Mouse (Mus musculus) midbrain, embryonic 12.5 days (tissue): Measurements from ENCODE around the gene Socs4. TPM values are rescaled to one million over a fixed set of nuclear protein-coding genes. Genes with fewer than 3 reads are reported as not detected.

Experiments
- ATAC-seq: fragments of 200-750 bp; cut with Nextera tagmentation; 2 replicates; pipeline ENCODE4 v1.8.0; 2017; ENCODE audit warnings: low read depth, moderate TSS enrichment, moderate library complexity; ENCODE audit not compliant: low FRiP score
- H3K27ac ChIP-seq: fragments of 300-500 bp; sonication (generic); replicated peaks from 2 replicates; pipeline ENCODE4 v1.5.1; 2016; ENCODE audit warnings: mild to moderate bottlenecking
- H3K27me3 ChIP-seq: fragments of 300-500 bp; sonication (generic); 2 replicates; pipeline ENCODE4 v1.6.1; 2016; ENCODE audit warnings: mild to moderate bottlenecking
- H3K36me3 ChIP-seq: fragments of 300-500 bp; sonication (generic); 2 replicates; pipeline ENCODE4 v1.6.1; 2016
- H3K4me1 ChIP-seq: fragments of 300-500 bp; sonication (generic); 2 replicates; pipeline ENCODE4 v1.6.1; 2016
- H3K4me2 ChIP-seq: fragments of 300-500 bp; sonication (generic); replicated peaks from 2 replicates; pipeline ENCODE4 v1.6.1; 2016; ENCODE audit warnings: mild to moderate bottlenecking, moderate library complexity
- H3K4me3 ChIP-seq: fragments of 300-500 bp; sonication (generic); 2 replicates; pipeline ENCODE4 v1.5.1; 2016; ENCODE audit warnings: mild to moderate bottlenecking
- H3K9ac ChIP-seq: fragments of 300-500 bp; sonication (generic); replicated peaks from 2 replicates; pipeline ENCODE4 v1.6.1; 2016; ENCODE audit warnings: mild to moderate bottlenecking, moderate library complexity
- H3K9me3 ChIP-seq: fragments of 300-500 bp; sonication (generic); 2 replicates; pipeline ENCODE4 v1.6.1; 2016; ENCODE audit warnings: mild to moderate bottlenecking
- WGBS: fragments of 180-500 bp; shearing (Covaris S2); methylation state at CpG from one replicate; pipeline ENCODE4 v1.1.7; 2016; 5-methylcytosine and 5-hydroxymethylcytosine counted together
- polyA plus RNA-seq: library from polyadenylated mRNA; unstranded; fragments of >200 nt; fragmentation: Nextera tagmentation; extraction: Ambion mirVana; gene quantifications from 2 replicates; pipeline ENCODE4 v1.2.1, GENCODE M21; 2016

Socs4 gene
- polyA plus RNA-seq, 1 experiment from 2014 or later, result 4.3 TPM

DNA sequence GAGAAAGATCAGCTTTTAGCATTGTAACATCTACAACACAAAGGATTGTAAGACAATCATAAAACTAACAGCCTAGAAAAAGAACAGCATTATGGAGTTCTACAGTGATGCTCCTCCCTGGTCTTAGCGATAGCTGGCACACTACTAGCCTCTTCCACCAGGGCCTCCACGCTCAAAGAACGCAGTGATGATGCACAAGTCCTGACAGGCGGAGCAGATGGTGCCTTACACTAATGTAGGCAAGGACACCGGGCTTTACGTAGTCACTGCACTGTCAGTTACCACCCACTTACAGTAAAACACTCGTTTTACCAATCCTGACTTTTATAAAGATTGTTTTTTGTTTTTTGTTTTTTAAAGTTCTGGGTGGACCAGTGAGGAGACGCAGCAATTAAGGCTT is 10.9 kb upstream of the Socs4 start:
- Histone ChIP-seq H3K9me3 (no peaks in the 10 kb centered on the region), H3K4me3 (no peak overlapping the region), H3K27ac (no peak overlapping the region), H3K9ac (no peak overlapping the region), H3K36me3 (peaks cover 62% of the 10 kb centered on the region), H3K27me3 (no peaks in the 10 kb centered on the region), H3K4me2 (no peak overlapping the region), H3K4me1 (no peaks in the 10 kb centered on the region)
- 95% methylated on average over 8 of the region's 8 CpGs for WGBS
- ATAC-seq, result no peak

DNA sequence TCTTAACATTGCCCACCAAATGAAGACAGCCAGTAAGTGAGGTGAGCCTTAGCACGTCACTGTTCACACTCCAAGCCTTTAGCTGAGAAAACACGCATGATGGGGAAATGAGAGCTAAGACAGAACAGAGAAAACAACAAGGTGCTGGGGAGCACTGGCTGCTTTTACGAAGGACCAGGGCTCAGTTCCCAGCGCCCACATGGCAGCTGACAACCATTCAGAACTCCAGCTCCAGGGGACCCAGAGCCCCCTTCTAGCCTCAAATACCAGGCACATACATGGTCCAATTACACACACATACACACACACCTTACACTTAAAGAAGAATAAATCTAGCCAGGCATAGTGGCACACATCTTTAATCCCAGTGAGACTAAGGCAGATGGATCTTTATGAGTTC is 7.7 kb upstream of the Socs4 start:
- ATAC-seq, result no peak
- Histone ChIP-seq H3K4me1 (no peaks in the 10 kb centered on the region), H3K4me3 (no peak overlapping the region), H3K36me3 (peaks cover 69% of the 10 kb centered on the region), H3K27me3 (no peaks in the 10 kb centered on the region), H3K9ac (no peak overlapping the region), H3K9me3 (no peaks in the 10 kb centered on the region), H3K27ac (no peak overlapping the region), H3K4me2 (no peak overlapping the region)
- 97% methylated on average over 4 of the region's 4 CpGs for WGBS

DNA sequence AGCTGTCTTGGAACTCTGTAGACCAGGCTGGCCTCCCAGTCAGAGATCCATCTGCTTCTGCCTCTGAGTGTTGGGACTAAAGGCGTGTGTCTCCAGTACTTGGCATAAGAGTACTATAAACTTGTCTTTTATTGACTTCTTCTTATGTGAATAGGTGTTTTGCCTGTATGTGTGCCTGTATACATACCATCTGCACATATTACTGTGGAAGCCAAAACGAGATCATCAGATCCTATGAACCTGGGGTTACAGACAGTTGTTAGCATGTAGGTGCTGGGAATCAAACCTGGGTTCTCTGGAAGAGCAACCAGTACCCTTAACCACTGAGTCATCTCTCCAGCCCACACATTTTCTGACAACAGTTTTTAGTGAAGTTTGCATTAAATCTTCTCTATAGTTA is 7.0 kb upstream of the Socs4 start:
- Histone ChIP-seq H3K9ac (no peak overlapping the region), H3K4me1 (0 out of 2 replicates have a peak, but pooled peaks cover 2% of the 10 kb centered on the region), H3K36me3 (peaks cover 69% of the 10 kb centered on the region), H3K4me2 (no peak overlapping the region), H3K27me3 (no peaks in the 10 kb centered on the region), H3K9me3 (no peaks in the 10 kb centered on the region), H3K27ac (no peak overlapping the region), H3K4me3 (no peak overlapping the region)
- ATAC-seq, result no peak
- WGBS, result 96% methylated on average over 2 of the region's 2 CpGs

DNA sequence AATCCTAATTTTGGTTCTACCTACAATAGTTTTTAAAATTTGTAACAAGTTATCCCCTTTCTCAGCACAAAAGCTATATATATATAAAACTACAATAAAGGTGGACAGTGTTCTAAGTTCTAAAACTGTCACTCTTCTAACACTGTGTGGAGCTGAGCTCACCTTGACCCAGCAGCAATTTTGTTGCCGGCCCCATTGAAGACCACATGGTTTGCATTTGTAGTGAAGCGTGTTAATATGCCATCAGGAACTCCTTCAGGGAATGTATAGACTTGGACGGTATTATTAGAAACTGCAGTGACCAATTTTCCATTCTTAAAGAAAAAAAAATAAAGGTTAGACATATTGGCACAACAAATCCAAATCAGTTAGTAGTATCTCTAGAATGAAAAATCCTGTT is 3.0 kb upstream of the Socs4 start:
- H3K4me1 ChIP-seq, result peaks cover 17% of the 10 kb centered on the region
- H3K9ac ChIP-seq, result no peak overlapping the region
- no peaks in the 10 kb centered on the region for H3K27me3 ChIP-seq
- H3K27ac ChIP-seq, result no peak overlapping the region
- peaks cover 37% of the 10 kb centered on the region for H3K36me3 ChIP-seq
- H3K4me2 ChIP-seq, result no peak overlapping the region
- no peak for ATAC-seq
- 76% methylated on average over 3 of the region's 3 CpGs for WGBS
- H3K9me3 ChIP-seq, result no peaks in the 10 kb centered on the region
- H3K4me3 ChIP-seq, result no peak overlapping the region

DNA sequence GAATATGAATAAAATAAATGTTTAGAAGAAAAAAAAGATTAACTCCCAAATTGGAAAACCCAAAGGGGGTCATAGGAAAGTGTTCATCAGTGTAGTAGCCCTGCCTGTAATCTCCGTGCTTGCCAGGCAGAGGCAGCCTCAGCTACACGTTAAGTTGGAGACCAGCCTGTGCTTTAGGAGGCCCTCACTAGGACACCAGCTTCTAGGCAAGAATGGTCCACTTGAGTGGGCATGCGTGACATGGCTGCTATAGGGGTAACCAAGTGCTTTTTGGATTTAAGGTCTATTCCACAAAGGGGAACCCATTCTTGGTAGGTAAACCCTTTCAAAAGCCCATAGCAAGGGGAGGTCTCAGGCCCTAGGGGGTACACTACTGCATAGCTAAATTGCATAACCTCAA is 1.3 kb upstream of the Socs4 start:
- Histone ChIP-seq H3K4me1 (peaks cover 17% of the 10 kb centered on the region), H3K36me3 (peaks cover 22% of the 10 kb centered on the region), H3K27ac (no peak overlapping the region), H3K9me3 (no peaks in the 10 kb centered on the region), H3K9ac (peak overlapping the region; percentile 29; the same call in 1 of the 2 replicates), H3K27me3 (no peaks in the 10 kb centered on the region), H3K4me2 (peak overlapping the region; percentile 75), H3K4me3 (peak overlapping the region; percentile 79)
- ATAC-seq, result no peak
- WGBS, result 28% methylated on average over 3 of the region's 3 CpGs

DNA sequence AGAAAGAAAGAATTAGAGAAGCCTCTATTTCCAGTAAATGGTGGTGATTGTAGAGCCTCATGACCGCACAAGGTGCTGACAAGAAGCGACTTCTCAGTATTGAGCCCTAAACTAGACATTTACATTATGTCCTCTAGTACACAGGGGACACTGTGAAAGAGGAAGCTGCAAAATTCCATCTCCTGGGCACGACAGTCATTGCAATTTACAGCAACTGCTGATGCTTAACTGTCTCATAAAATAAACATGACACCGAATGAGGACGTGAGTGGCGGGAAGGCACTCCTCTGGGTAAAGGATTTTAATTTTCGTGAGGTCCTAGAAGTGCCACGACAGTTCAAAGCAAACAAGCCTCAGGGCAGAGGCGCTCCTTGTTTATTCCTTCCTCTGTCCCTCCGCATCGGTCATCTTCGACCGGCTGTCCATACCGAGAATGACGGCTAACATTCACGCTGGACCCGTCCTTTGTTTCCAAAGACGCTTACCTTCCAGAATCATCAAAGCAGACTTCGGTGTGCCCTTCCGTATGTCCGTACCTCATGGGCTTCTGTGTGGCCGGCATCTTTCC is 611 bp upstream of the Socs4 start:
- Histone ChIP-seq H3K36me3 (peaks cover 16% of the 10 kb centered on the region), H3K27ac (peak overlapping the region; percentile 95), H3K9ac (peak overlapping the region; percentile 87), H3K4me1 (peaks cover 17% of the 10 kb centered on the region), H3K27me3 (no peaks in the 10 kb centered on the region), H3K4me3 (peak overlapping the region; percentile 79), H3K9me3 (no peaks in the 10 kb centered on the region), H3K4me2 (peak overlapping the region; percentile 75)
- peak; percentile 47; the same call in 1 of the 2 replicates for ATAC-seq
- WGBS, result 3% methylated on average over 22 of the region's 22 CpGs

DNA sequence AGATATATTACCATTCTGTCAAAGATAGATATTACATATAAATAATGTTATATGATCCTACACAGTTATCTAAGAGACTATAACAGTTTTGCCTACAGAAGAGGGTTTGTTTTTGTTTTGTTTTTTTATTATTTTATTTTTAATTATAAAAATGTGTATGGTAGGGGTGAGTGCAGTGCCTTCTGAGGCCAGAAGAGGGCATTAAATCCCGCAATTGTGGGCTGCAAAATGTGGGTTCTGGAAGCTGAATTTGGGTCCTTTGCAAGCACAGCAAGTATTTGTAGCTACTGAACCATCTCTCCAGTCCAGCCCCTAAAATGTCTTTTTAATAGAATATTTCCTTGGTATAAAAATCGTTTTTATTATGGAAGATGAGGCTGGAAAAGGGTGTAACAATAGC is 2.3 kb downstream of the Socs4 start:
- Histone ChIP-seq H3K4me2 (no peak overlapping the region), H3K9ac (no peak overlapping the region), H3K27ac (no peak overlapping the region), H3K9me3 (no peaks in the 10 kb centered on the region), H3K27me3 (no peaks in the 10 kb centered on the region), H3K4me3 (no peak overlapping the region), H3K4me1 (peaks cover 17% of the 10 kb centered on the region), H3K36me3 (no peaks in the 10 kb centered on the region)
- WGBS, result 85% methylated on average over 2 of the region's 2 CpGs
- ATAC-seq, result no peak

DNA sequence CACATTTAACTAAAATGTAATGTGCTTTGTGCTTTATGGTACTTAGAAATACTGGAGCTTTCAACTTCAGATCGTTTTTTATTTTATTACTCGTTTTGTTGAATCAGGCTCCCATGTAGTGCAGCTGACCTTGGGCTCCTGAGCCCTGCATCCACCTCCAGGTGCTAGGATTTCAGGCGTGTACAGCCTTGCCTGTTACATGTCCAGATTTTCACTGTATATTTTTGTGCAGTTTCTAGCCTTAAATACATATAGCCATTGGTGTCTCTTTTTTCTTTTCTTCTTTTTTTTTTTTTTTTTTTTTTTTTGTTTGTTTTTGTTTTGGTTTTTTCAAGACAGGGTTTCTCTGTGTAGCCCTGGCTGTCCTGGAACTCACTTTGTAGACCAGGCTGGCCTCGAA is 4.8 kb downstream of the Socs4 start:
- H3K4me2 ChIP-seq, result no peak overlapping the region
- H3K4me1 ChIP-seq, result peaks cover 5% of the 10 kb centered on the region
- H3K36me3 ChIP-seq, result no peaks in the 10 kb centered on the region
- no peaks in the 10 kb centered on the region for H3K27me3 ChIP-seq
- H3K27ac ChIP-seq, result no peak overlapping the region
- H3K4me3 ChIP-seq, result no peak overlapping the region
- WGBS, result 95% methylated on average over 4 of the region's 4 CpGs
- H3K9ac ChIP-seq, result no peak overlapping the region
- ATAC-seq, result no peak
- no peaks in the 10 kb centered on the region for H3K9me3 ChIP-seq

DNA sequence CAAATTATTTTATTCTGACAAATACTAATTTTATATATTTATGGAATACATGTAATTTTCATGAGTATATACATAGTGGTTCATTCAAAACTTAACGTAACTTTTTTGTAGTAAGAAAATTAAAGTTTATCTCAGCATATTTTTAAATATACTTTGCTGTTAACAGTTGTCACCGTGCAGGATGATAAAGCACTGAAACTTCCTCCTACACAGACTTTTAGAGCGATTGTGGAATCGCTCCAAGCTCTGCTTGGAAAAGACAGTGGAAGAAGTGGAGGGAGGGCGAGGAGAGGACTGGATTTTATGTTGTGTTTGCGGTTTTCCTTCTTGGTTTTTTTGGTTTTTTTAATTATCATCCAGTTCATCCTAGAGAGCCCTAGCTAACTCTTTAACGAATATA is 6.8 kb downstream of the Socs4 start:
- ATAC-seq, result no peak
- no peaks in the 10 kb centered on the region for H3K9me3 ChIP-seq
- no peaks in the 10 kb centered on the region for H3K36me3 ChIP-seq
- H3K4me1 ChIP-seq, result no peaks in the 10 kb centered on the region
- H3K9ac ChIP-seq, result no peak overlapping the region
- H3K27me3 ChIP-seq, result no peaks in the 10 kb centered on the region
- no peak overlapping the region for H3K4me3 ChIP-seq
- 95% methylated on average over 7 of the region's 7 CpGs for WGBS
- H3K27ac ChIP-seq, result no peak overlapping the region
- no peak overlapping the region for H3K4me2 ChIP-seq

DNA sequence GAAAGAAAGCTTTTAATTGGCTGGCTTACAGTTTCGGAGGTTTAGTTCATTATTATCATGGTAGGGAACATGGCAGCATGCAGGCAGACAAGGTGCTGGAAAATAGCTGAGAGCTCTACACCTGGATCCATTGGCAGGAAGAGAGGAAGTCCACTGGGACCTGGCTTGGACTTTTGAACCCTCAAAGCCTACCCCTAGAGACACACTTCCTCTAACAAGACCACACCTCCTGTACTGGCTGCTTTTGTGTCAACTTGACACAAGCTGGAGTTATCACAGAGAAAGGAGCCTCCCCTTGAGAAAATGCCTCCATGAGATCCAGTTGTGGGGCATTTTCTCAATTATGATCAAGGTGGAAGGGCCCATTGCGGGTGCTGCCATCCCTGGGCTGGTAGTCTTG is 8.5 kb downstream of the Socs4 start:
- 93% methylated on average over 2 of the region's 2 CpGs for WGBS
- no peak overlapping the region for H3K9ac ChIP-seq
- no peak for ATAC-seq

DNA sequence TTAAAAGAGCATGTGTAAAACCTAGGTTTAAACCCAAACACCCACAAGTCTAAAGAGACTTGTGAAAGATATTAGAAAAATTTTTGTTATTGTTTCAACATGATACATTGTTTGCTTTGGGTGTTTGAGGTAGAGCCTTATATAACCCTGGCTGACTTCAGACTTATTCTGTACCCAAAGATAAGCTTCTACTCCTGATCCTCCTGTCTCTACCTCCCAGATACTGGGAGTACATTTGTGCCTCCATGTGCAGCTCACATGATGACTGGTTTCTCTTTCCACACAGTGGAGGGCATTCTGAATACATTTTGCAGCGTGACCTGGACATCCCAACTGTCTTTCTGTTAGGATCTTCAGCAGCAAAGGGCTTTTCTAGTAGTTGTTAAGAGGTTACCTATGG is 9.5 kb downstream of the Socs4 start:
- no peaks in the 10 kb centered on the region for H3K4me1 ChIP-seq
- no peak for ATAC-seq
- H3K9ac ChIP-seq, result no peak overlapping the region
- H3K4me2 ChIP-seq, result no peak overlapping the region
- H3K4me3 ChIP-seq, result no peak overlapping the region
- peaks cover 11% of the 10 kb centered on the region; the same call in 1 of the 2 replicates for H3K36me3 ChIP-seq
- WGBS, result 84% methylated on average over 1 of the region's 1 CpGs
- H3K27ac ChIP-seq, result no peak overlapping the region
- no peaks in the 10 kb centered on the region for H3K27me3 ChIP-seq
- H3K9me3 ChIP-seq, result no peaks in the 10 kb centered on the region

More for the DNA sequence above, 8.5 kb downstream of the Socs4 start:
- no peaks in the 10 kb centered on the region for H3K27me3 ChIP-seq
- no peak overlapping the region for H3K4me3 ChIP-seq
- H3K27ac ChIP-seq, result no peak overlapping the region
- H3K4me2 ChIP-seq, result no peak overlapping the region
- H3K9me3 ChIP-seq, result no peaks in the 10 kb centered on the region
- H3K4me1 ChIP-seq, result no peaks in the 10 kb centered on the region
- peaks cover 8% of the 10 kb centered on the region; the same call in 1 of the 2 replicates for H3K36me3 ChIP-seq

DNA sequence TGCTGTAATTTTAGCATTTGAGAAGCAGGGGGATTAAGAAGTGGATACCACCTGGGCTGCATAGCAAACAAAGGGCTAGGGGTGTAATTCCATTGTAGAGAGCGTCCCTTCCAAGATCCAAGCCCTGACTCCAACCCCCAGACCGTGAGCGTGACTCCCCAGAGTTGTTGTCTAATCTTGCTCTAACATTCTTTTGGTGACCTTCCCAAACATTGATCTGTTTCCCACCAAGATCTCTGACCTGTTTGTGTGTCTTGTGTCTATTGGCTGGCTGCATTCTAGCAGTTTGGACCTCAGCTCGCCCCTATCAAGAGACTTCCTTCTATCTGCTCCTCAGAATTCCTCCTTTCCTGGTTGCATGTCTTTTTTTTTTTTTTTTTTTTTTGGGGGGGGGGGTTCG is 10.3 kb downstream of the Socs4 start:
- H3K4me3 ChIP-seq, result no peak overlapping the region
- ATAC-seq, result no peak
- peaks cover 11% of the 10 kb centered on the region; the same call in 1 of the 2 replicates for H3K36me3 ChIP-seq
- WGBS, result 80% methylated on average over 5 of the region's 5 CpGs
- H3K27me3 ChIP-seq, result no peaks in the 10 kb centered on the region
- H3K4me1 ChIP-seq, result no peaks in the 10 kb centered on the region
- no peak overlapping the region for H3K27ac ChIP-seq
- no peaks in the 10 kb centered on the region for H3K9me3 ChIP-seq
- no peak overlapping the region for H3K9ac ChIP-seq
- H3K4me2 ChIP-seq, result no peak overlapping the region

DNA sequence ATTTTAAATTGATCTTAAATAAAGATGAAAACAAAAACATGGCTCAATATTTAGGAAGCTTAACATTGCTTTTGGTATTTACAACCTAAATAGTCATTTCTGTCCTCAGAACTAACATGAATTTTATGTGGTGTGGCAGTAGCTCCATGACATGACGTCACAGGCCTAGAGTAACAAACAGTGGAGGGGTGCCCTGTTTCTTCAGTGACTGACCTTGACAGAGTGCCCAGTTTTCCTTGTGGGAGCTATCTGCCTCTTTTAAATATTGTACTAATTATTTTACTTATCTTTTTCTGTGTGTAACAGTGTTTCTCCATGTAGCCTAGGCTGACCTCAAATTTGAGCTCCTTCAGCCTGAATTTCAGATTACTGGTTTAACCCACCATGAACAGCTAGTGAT is 15.0 kb downstream of the Socs4 start:
- H3K27me3 ChIP-seq, result no peaks in the 10 kb centered on the region
- no peak overlapping the region for H3K9ac ChIP-seq
- H3K9me3 ChIP-seq, result no peaks in the 10 kb centered on the region
- no peaks in the 10 kb centered on the region for H3K4me1 ChIP-seq
- WGBS, result 82% methylated on average over 1 of the region's 1 CpGs
- H3K27ac ChIP-seq, result no peak overlapping the region
- no peak for ATAC-seq
- no peak overlapping the region for H3K4me3 ChIP-seq
- H3K4me2 ChIP-seq, result no peak overlapping the region
- H3K36me3 ChIP-seq, result peaks cover 11% of the 10 kb centered on the region; the same call in 1 of the 2 replicates
